Comparison of ENCODE assay signal across 34 mouse cellular contexts in the genomic region with DNA sequence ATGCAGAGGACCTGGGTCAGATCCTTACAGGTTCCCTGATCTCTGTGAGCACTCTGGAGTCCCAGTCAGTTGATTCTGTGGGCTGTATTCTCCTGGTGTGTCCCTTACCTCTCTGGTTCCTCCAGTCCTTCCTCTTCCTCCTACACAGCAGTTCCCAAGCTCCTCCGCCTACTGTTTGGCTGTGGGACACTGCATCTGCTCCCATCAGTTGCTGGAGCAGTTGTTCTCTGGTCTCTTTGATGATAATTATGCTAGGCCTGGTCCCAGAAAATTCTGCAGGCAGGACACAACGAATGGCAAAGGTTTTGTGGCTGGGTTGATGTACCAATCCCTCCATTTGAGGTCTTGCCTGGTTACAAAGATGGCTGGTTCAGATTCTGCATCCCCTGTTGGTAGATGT. TPM values are rescaled to one million over a fixed set of nuclear protein-coding genes. Genes with fewer than 3 reads are reported as not detected.
"Had no signal": no experiment of that assay in that cellular context is flagged by ENCODE, and none has a peak within 500 bp of the region (broad histone marks: within the 10 kb centered on the region; RNA-seq: fewer than 3 reads in every experiment).

No protein-coding gene starts in this region.

- H3K4me2 ChIP-seq: limb, embryonic 12.5 days; limb, embryonic 13.5 days; limb, embryonic 15.5 days; liver, embryonic 11.5 days; liver, embryonic 12.5 days; liver, embryonic 13.5 days; liver, embryonic 15.5 days; lung, embryonic 14.5 days; lung, embryonic 15.5 days; midbrain, embryonic 11.5 days; midbrain, embryonic 12.5 days; midbrain, embryonic 13.5 days; midbrain, embryonic 15.5 days; neural tube, embryonic 12.5 days had no signal

- H3K4me3 ChIP-seq: left cerebral cortex, adult 2 months; limb, embryonic 10.5 days; limb, embryonic 12.5 days; limb, embryonic 13.5 days; limb, embryonic 15.5 days; liver, embryonic 12.5 days; liver, embryonic 13.5 days; liver, embryonic 15.5 days; lung, embryonic 15.5 days; megakaryocyte, embryonic 14.5 days; midbrain, embryonic 10.5 days; midbrain, embryonic 12.5 days; midbrain, embryonic 13.5 days; midbrain, embryonic 15.5 days; neural tube, embryonic 12.5 days had no signal

- DNase-seq: left cerebral cortex, postnatal 4 days; liver; liver, embryonic 13.5 days; liver, postnatal 0 days; lung, adult 18-20 months; lung, adult 2 months; lung, embryonic 14.5 days; lung, postnatal 10 days; lung, postnatal 14 days; lung, postnatal 36 days; lung, postnatal 4 days; midbrain, embryonic 14.5 days had no signal

- H3K36me3 ChIP-seq: limb, embryonic 10.5 days; limb, embryonic 12.5 days; limb, embryonic 13.5 days; limb, embryonic 15.5 days; liver, embryonic 12.5 days; liver, embryonic 13.5 days; liver, embryonic 15.5 days; lung, embryonic 15.5 days; midbrain, embryonic 10.5 days; midbrain, embryonic 12.5 days; midbrain, embryonic 13.5 days; midbrain, embryonic 15.5 days; neural tube, embryonic 12.5 days had no signal

- H3K27me3 ChIP-seq: limb, embryonic 13.5 days; limb, embryonic 15.5 days; liver, embryonic 13.5 days; liver, embryonic 15.5 days; lung, embryonic 15.5 days; midbrain, embryonic 13.5 days; midbrain, embryonic 15.5 days; neural tube, embryonic 12.5 days had no signal

RNA-seq across cellular contexts. Expression of gene Chat, which starts 35.5 kb away (rescaled TPM):
- polyA plus RNA-seq: limb, embryonic 10.5 days; limb, embryonic 11.5 days; limb, embryonic 12.5 days; limb, embryonic 13.5 days; limb, embryonic 15.5 days; liver, adult 2 months; liver, embryonic 11.5 days; liver, embryonic 12.5 days; liver, embryonic 13.5 days; liver, embryonic 14.5 days; liver, embryonic 15.5 days; liver, embryonic 16.5 days; liver, postnatal 0 days; lung, adult 2 months; lung, embryonic 14.5 days; lung, postnatal 0 days; macrophage had no signal

RNA-seq across cellular contexts. Expression of gene Slc18a3, which starts 36.7 kb away (rescaled TPM):
- polyA plus RNA-seq: limb, embryonic 10.5 days; limb, embryonic 12.5 days; liver, adult 2 months; liver, embryonic 13.5 days; liver, embryonic 14.5 days; liver, embryonic 15.5 days; liver, postnatal 0 days; lung, postnatal 0 days; macrophage had no signal
